8 mouse cellular contexts compared by ENCODE assay signal in the genomic region with DNA sequence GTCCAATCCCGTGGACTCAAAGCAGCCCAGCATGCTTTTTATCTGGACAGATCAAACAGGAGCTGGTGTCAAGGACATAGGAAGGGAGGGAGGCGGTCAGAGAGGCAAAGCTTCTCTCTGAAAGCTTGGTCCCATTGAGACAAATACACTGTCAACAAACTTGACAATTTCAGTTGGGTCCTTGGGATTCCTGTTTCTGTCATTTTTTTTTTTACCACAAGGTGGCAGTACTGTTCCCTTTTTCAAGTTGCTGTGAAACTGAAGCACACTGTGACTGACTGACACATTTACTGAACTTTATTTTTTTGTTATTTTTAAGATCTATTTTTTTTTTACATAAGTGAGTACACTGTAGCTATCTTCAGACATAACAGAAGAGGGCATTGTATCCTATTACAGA. TPM values are rescaled to one million over a fixed set of nuclear protein-coding genes. Genes with fewer than 3 reads are reported as not detected.
DNase-seq lines count a peak whose midpoint lies in the region; ATAC-seq lines count a peak whose summit lies in the region.

No protein-coding gene starts in this region.

- no peak for DNase-seq in frontal cortex, postnatal 10 days (ENCODE audit: low spot score in 2 of 2)
- peak; percentile 12 for DNase-seq in thymus, postnatal 14 days
- DNase-seq in thymus, postnatal 4 days, result no peak
- DNase-seq in induced T-regulatory cell, adult 2 months (ENCODE audit: low read depth), result peak; percentile 82
- no peak for DNase-seq in ovary, postnatal 36 days (ENCODE audit: low spot score)
- no peak for DNase-seq in spleen, adult 18-20 months
- DNase-seq in layer of hippocampus, postnatal 10 days (ENCODE audit: low spot score in 2 of 2), result no peak

- 0 out of 2 replicates have a peak, but pooled peaks have one; percentile 47 for ATAC-seq in frontal cortex, adult (ENCODE audit: low TSS enrichment)

RNA-seq across cellular contexts. Expression of gene St14, which starts 19.4 kb away (rescaled TPM):
- total RNA-seq in layer of hippocampus, postnatal 10 days (2021), result under 1 TPM; 0.74 to 0.82 TPM

Comparison
In these comparisons a context has a peak if more than half of its experiments do, and no peak if none do; other contexts are left out.
1. DNase-seq: peak in thymus, postnatal 14 days (single experiment) and induced T-regulatory cell, adult 2 months (single experiment); none in frontal cortex, postnatal 10 days (0 of 2), thymus, postnatal 4 days (single experiment), ovary, postnatal 36 days (single experiment), spleen, adult 18-20 months (0 of 2) and layer of hippocampus, postnatal 10 days (0 of 2).